Mouse (Mus musculus) stomach, embryonic 15.5 days (tissue): ENCODE results near the gene Nfkbil1. TPM values are rescaled to one million over a fixed set of nuclear protein-coding genes. Genes with fewer than 3 reads are reported as not detected.
A peak's percentile ranks its signal among the peaks of the same experiment; 100 is the strongest.

ENCODE experiments used
- ATAC-seq: fragments of 200-750 bp; cut with Nextera tagmentation; 2 replicates; pipeline ENCODE4 v1.8.0; 2017; ENCODE audit warnings: low read depth, moderate number of reproducible peaks, moderate TSS enrichment; ENCODE audit not compliant: insufficient read depth, low FRiP score
- H3K27ac ChIP-seq: fragments of 300-500 bp; sonication (generic); 2 replicates; pipeline ENCODE4 v1.5.1; 2015; ENCODE audit warnings: mild to moderate bottlenecking, inconsistent platforms
- H3K27me3 ChIP-seq: fragments of 300-500 bp; sonication (generic); replicated peaks from 2 replicates; pipeline ENCODE4 v1.6.1; 2015; ENCODE audit warnings: inconsistent platforms
- H3K36me3 ChIP-seq: fragments of 300-500 bp; sonication (generic); 2 replicates; pipeline ENCODE4 v1.6.1; 2015; ENCODE audit warnings: inconsistent platforms
- H3K4me1 ChIP-seq: fragments of 300-500 bp; sonication (generic); 2 replicates; pipeline ENCODE4 v1.6.1; 2015; ENCODE audit warnings: inconsistent platforms
- H3K4me2 ChIP-seq: fragments of 300-500 bp; sonication (generic); 2 replicates; pipeline ENCODE4 v1.6.1; 2015; ENCODE audit warnings: mild to moderate bottlenecking, inconsistent platforms
- H3K4me3 ChIP-seq: fragments of 300-500 bp; sonication (generic); replicated peaks from 2 replicates; pipeline ENCODE4 v1.5.1; 2015; ENCODE audit warnings: inconsistent platforms
- H3K9ac ChIP-seq: fragments of 300-500 bp; sonication (generic); 2 replicates; pipeline ENCODE4 v1.6.1; 2015; ENCODE audit warnings: inconsistent platforms
- H3K9me3 ChIP-seq: fragments of 300-500 bp; sonication (generic); 2 replicates; pipeline ENCODE4 v1.6.1; 2016; ENCODE audit warnings: inconsistent platforms
- WGBS: fragments of 180-500 bp; shearing (Covaris S2); methylation state at CpG from one replicate; pipeline ENCODE4 v1.1.7; 2015; 5-methylcytosine and 5-hydroxymethylcytosine counted together
- polyA plus RNA-seq: library from polyadenylated mRNA; unstranded; fragments of >200 nt; fragmentation: Nextera tagmentation; extraction: Ambion mirVana; gene quantifications from 2 replicates; pipeline ENCODE4 v1.2.1, GENCODE M21; 2015

Gene Nfkbil1
- polyA plus RNA-seq, 1 experiment from 2014 or later, result 12.5 TPM

DNA sequence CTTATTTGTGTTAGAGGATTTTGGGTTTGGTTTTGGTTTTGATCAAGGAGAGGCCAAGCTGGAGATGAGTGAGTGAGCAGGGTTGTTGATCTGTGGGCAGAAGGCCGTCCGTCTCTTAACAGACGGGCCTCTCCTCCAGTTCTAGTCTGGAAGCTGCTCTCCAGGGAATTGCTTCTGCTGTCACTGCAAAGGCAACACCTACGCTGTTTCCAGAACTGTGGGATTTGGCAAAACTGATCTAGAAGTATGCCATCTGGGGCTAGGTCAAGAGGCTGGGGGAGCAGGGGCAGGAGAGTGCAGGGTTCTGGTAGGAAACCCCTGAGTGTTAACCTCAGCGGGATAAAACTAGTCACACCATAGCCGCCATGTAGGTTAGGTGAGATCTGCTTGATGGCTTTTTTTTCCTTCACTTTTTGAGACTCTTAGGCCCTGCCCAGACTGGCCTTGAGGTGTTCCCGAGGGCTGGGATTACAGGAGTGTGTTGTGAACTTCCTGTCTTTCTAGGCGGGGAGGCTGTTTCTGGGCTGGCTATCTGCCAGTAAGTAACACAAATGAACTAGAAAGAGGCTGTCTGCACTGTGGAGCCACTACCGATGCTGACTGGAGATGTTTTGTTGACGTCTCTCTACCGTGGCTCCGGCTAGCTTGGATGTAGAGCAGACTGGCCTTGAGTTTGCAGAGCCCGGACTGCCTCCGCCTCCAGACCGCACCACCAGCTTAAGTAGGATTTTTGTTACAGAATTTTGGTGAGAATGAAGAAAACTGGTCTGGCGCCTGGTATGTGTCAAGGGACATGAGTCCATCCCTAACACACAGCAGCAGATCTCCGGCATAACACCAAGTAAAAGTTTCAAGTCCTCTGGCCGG lies 2.2 kb downstream of the Nfkbil1 start, which contains the start of gene Atp6v1g2:
Atp6v1g2 (plus strand) TSS at position 547 of the 867 bp plus-strand sequence.
- peak within 1 kb of the TSS; percentile 58; the same call in 1 of the 2 replicates for H3K4me3 ChIP-seq
- peak within 1 kb of the TSS; percentile 79 for H3K4me2 ChIP-seq
- peak within 1 kb of the TSS; percentile 22; the same call in 1 of the 2 replicates for H3K9ac ChIP-seq
- peaks cover 13% of the 10 kb centered on the region for H3K36me3 ChIP-seq
- 38% methylated on average over 18 of the region's 18 CpGs for WGBS
- H3K9me3 ChIP-seq, result no peaks in the 10 kb centered on the region
- ATAC-seq, result no peak
- no peaks in the 10 kb centered on the region for H3K27me3 ChIP-seq
- peaks cover 39% of the 10 kb centered on the region for H3K4me1 ChIP-seq
- H3K27ac ChIP-seq, result peak within 1 kb of the TSS; percentile 95

DNA sequence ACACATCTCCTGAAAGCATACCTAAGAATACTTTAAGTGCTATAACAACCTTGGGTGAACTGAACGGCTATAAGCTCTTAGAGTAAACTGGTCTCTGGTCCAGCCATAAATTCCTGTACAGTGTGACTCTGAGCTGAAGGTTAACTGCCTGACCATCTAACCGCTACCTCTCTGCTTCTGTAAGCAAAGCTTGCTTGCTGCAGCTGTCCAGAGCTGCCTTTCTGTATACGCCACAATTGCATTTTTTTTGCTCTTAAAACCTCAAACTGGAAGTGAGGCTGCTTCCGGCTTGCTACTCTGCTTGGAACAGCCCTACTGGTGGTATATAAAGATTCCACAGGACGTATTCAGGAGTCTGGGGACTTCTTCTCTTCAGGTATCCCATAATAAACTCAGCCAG lies 2.9 kb downstream of the Nfkbil1 start:
- Histone ChIP-seq H3K4me1 (peaks cover 41% of the 10 kb centered on the region), H3K9ac (no peak overlapping the region), H3K4me3 (no peak overlapping the region), H3K9me3 (no peaks in the 10 kb centered on the region), H3K27me3 (no peaks in the 10 kb centered on the region), H3K36me3 (peaks cover 13% of the 10 kb centered on the region), H3K4me2 (peak overlapping the region; percentile 12; the same call in 1 of the 2 replicates), H3K27ac (peak overlapping the region; percentile 95)
- 54% methylated on average over 5 of the region's 5 CpGs for WGBS
- ATAC-seq, result no peak

DNA sequence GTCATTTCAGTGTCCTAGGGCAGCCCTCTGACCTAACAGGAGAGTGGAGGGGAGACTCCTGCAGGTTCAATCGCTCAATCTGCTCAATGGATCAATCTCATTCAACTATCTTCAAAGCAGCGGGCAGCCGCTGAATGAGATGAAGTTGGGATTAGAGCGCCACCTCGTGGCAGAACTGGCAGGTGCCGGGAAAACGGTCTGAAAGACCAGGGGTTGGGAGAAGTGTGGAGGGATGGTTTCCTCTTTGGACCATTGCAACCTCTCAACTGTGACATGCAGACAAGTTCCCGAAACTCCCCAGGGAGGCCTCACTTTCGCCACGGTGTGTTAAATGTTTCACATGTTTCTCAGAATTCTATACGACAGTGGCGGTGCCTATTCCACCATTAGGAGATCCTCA lies 3.5 kb downstream of the Nfkbil1 start:
- no peaks in the 10 kb centered on the region for H3K9me3 ChIP-seq
- peaks cover 13% of the 10 kb centered on the region for H3K36me3 ChIP-seq
- 0 out of 2 replicates have a peak overlapping the region, but pooled peaks have one; percentile 12 for H3K4me2 ChIP-seq
- no peak overlapping the region for H3K9ac ChIP-seq
- H3K27ac ChIP-seq, result 0 out of 2 replicates have a peak overlapping the region, but pooled peaks have one; percentile 95
- H3K27me3 ChIP-seq, result no peaks in the 10 kb centered on the region
- no peak for ATAC-seq
- no peak overlapping the region for H3K4me3 ChIP-seq
- WGBS, result 10% methylated on average over 12 of the region's 12 CpGs
- H3K4me1 ChIP-seq, result peaks cover 44% of the 10 kb centered on the region

- no peak for ATAC-seq
- WGBS, result 90% methylated on average over 10 of the region's 10 CpGs
- Histone ChIP-seq H3K4me3 (no peak overlapping the region), H3K36me3 (peaks cover 13% of the 10 kb centered on the region), H3K4me2 (no peak overlapping the region), H3K27ac (no peak overlapping the region), H3K4me1 (peaks cover 36% of the 10 kb centered on the region), H3K27me3 (no peaks in the 10 kb centered on the region), H3K9ac (no peak overlapping the region), H3K9me3 (no peaks in the 10 kb centered on the region)
These were observed 4.6 kb downstream of the Nfkbil1 start for GRCm38 (mm10) chr17:35231022-35231421.

DNA sequence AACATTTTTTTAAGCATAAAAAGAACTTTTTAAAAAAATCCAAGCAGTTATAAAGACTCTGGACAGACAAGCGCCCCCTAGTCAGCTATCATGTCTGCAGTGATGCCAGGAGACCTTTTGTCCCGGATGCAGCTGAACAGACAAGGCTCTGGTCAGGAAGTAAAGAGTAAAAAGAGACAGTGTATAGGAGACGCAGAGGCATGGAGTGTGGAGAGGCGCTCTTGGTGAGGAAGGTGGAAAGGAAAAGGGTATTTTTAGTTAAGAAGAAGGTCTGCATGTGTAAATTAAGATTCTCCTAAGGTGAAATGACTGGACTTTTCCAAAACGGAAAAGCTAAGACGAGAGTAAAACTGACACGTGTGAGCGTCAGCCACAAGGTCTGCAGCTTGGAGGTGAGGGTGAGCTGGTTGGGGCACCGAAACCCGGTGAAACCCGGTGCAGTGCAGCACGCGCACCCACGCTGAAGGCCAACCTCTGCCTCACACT lies 9.0 kb downstream of the Nfkbil1 start:
- Histone ChIP-seq H3K27ac (no peak overlapping the region), H3K4me1 (peaks cover 10% of the 10 kb centered on the region; the same call in 1 of the 2 replicates), H3K4me2 (no peak overlapping the region), H3K9ac (no peak overlapping the region), H3K4me3 (no peak overlapping the region), H3K9me3 (no peaks in the 10 kb centered on the region), H3K36me3 (peaks cover 23% of the 10 kb centered on the region), H3K27me3 (no peaks in the 10 kb centered on the region)
- ATAC-seq, result no peak
- 85% methylated on average over 14 of the region's 14 CpGs for WGBS

DNA sequence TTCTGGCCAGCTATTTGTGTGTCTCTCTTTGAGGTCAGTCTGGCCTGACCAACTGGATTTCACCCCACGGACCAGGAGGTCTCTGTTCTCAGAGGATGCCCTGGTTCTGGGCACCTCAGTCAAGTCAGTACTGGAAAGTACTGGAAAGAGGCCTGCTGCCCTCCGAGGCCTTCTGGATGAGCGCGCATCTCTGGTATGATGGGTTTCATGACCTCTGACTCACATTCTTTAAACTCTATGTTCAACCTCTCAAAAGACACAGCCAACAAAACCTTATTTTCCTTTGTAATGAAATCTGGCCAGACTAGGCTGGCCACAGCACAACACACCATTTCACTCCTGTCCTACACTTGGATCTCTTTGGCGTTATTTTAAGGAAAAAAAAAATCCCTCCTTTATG lies 10.1 kb downstream of the Nfkbil1 start:
- Histone ChIP-seq H3K27ac (no peak overlapping the region), H3K9me3 (no peaks in the 10 kb centered on the region), H3K36me3 (peaks cover 19% of the 10 kb centered on the region), H3K9ac (no peak overlapping the region), H3K4me3 (no peak overlapping the region), H3K4me2 (no peak overlapping the region), H3K4me1 (peaks cover 16% of the 10 kb centered on the region; the same call in 1 of the 2 replicates), H3K27me3 (no peaks in the 10 kb centered on the region)
- no peak for ATAC-seq
- WGBS, result 89% methylated on average over 5 of the region's 5 CpGs

DNA sequence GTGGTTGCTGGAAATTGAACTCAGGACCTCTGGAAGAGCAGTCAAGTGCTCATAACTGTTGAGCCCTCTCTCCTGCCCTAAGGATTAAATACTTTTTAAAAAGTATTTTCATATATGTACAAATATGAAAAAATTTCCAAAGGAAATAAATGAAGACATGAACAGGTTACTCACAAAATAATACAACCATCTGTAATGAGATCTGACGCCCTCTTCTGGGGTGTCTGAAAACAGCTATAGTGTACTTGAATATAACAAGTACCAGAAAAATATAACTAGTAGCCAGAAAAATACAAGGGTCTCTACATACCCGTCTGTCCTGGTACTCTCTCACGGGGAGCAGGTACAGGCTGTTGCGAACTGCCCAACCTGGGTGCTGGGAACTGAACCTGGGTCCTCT lies 11.0 kb downstream of the Nfkbil1 start:
- Histone ChIP-seq H3K27ac (no peak overlapping the region), H3K4me3 (no peak overlapping the region), H3K4me1 (peaks cover 14% of the 10 kb centered on the region; the same call in 1 of the 2 replicates), H3K9me3 (no peaks in the 10 kb centered on the region), H3K9ac (no peak overlapping the region), H3K36me3 (peaks cover 24% of the 10 kb centered on the region), H3K4me2 (no peak overlapping the region), H3K27me3 (no peaks in the 10 kb centered on the region)
- WGBS, result 93% methylated on average over 4 of the region's 4 CpGs
- no peak for ATAC-seq

- peak overlapping the region; percentile 42; the same call in 1 of the 2 replicates for H3K27ac ChIP-seq
- H3K4me1 ChIP-seq, result peaks cover 7% of the 10 kb centered on the region; the same call in 1 of the 2 replicates
These were observed 13.3 kb downstream of the Nfkbil1 start for GRCm38 (mm10) chr17:35222299-35222698.

GRCm38 (mm10) chr17:35220156-35220952 lies 15.2 kb downstream of the Nfkbil1 start, which contains the start of gene Gm16181:
Gene Gm16181 (plus strand): TSS chr17:35220834.
- H3K27me3 ChIP-seq, result no peaks in the 10 kb centered on the region
- no peaks in the 10 kb centered on the region for H3K9me3 ChIP-seq
- H3K9ac ChIP-seq, result no peak within 1 kb of the TSS
- 61% methylated on average over 28 of the region's 28 CpGs for WGBS
- H3K36me3 ChIP-seq, result peaks cover 17% of the 10 kb centered on the region
- H3K27ac ChIP-seq, result peak within 1 kb of the TSS; percentile 73
- no peak within 1 kb of the TSS for H3K4me3 ChIP-seq
- peaks cover 7% of the 10 kb centered on the region; the same call in 1 of the 2 replicates for H3K4me1 ChIP-seq
- ATAC-seq, result peak; percentile 53
- peak within 1 kb of the TSS; percentile 17; the same call in 1 of the 2 replicates for H3K4me2 ChIP-seq

More at GRCm38 (mm10) chr17:35222299-35222698, 13.3 kb downstream of the Nfkbil1 start:
- Histone ChIP-seq H3K4me3 (no peak overlapping the region), H3K27me3 (no peaks in the 10 kb centered on the region), H3K9me3 (no peaks in the 10 kb centered on the region), H3K9ac (no peak overlapping the region), H3K4me2 (no peak overlapping the region), H3K36me3 (peaks cover 17% of the 10 kb centered on the region)
- ATAC-seq, result no peak
- WGBS, result 63% methylated on average over 6 of the region's 6 CpGs

- peaks cover 12% of the 10 kb centered on the region; the same call in 1 of the 2 replicates for H3K36me3 ChIP-seq
- H3K4me2 ChIP-seq, result no peak overlapping the region
- H3K27me3 ChIP-seq, result no peaks in the 10 kb centered on the region
- H3K9me3 ChIP-seq, result no peaks in the 10 kb centered on the region
- H3K9ac ChIP-seq, result no peak overlapping the region
- H3K4me3 ChIP-seq, result no peak overlapping the region
- 0 out of 2 replicates have a peak overlapping the region, but pooled peaks have one; percentile 73 for H3K27ac ChIP-seq
- peaks cover 7% of the 10 kb centered on the region; the same call in 1 of the 2 replicates for H3K4me1 ChIP-seq
- WGBS, result 65% methylated on average over 6 of the region's 6 CpGs
- no peak for ATAC-seq
These were observed 16.0 kb downstream of the Nfkbil1 start for GRCm38 (mm10) chr17:35219601-35220041.

GRCm38 (mm10) chr17:35218516-35219193 lies 16.9 kb downstream of the Nfkbil1 start:
- H3K27me3 ChIP-seq, result no peaks in the 10 kb centered on the region
- H3K36me3 ChIP-seq, result peaks cover 12% of the 10 kb centered on the region; the same call in 1 of the 2 replicates
- no peak overlapping the region; the same call in 1 of the 2 replicates for H3K4me2 ChIP-seq
- no peak for ATAC-seq
- H3K9me3 ChIP-seq, result no peaks in the 10 kb centered on the region
- no peak overlapping the region for H3K9ac ChIP-seq
- H3K4me3 ChIP-seq, result no peak overlapping the region
- 0 out of 2 replicates have a peak overlapping the region, but pooled peaks have one; percentile 3 for H3K27ac ChIP-seq
- H3K4me1 ChIP-seq, result peaks cover 7% of the 10 kb centered on the region; the same call in 1 of the 2 replicates
- WGBS, result 74% methylated on average over 18 of the region's 18 CpGs
